Mouse (Mus musculus): ENCODE measurements around the gene Apobec3. TPM values are rescaled to one million over a fixed set of nuclear protein-coding genes. Genes with fewer than 3 reads are reported as not detected.
"Not testable (repeated sequence)": the region's sequence is repeated elsewhere in the genome, so short reads cannot be mapped to it uniquely, and the experiment has no call there.

Apobec3 gene
- total RNA-seq, 2 experiments from 2014 or later, result 4.3 to 5.0 TPM

DNA sequence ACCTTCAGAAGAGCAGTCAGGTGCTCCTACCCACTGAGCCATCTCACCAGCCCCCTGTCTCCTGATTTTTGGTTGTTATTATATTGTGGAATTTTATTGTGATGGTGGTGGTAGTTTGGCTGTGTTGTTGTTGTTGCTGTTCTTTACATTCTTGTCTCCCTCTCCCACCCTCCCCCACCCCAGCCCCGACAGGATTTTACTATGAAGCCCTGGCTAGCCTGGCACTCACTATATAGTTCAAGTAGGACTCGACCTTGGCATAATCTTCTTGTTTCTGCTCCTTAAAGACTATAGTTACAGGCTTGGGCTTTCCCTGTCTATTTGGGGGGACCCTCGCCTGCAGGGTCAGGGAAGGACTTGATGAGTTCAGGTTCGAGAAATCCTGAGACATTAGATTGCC, 2.9 kb downstream of the Apobec3 start:
- no peak for DNase-seq (ENCODE audit: low spot score in 2 of 2)

DNA sequence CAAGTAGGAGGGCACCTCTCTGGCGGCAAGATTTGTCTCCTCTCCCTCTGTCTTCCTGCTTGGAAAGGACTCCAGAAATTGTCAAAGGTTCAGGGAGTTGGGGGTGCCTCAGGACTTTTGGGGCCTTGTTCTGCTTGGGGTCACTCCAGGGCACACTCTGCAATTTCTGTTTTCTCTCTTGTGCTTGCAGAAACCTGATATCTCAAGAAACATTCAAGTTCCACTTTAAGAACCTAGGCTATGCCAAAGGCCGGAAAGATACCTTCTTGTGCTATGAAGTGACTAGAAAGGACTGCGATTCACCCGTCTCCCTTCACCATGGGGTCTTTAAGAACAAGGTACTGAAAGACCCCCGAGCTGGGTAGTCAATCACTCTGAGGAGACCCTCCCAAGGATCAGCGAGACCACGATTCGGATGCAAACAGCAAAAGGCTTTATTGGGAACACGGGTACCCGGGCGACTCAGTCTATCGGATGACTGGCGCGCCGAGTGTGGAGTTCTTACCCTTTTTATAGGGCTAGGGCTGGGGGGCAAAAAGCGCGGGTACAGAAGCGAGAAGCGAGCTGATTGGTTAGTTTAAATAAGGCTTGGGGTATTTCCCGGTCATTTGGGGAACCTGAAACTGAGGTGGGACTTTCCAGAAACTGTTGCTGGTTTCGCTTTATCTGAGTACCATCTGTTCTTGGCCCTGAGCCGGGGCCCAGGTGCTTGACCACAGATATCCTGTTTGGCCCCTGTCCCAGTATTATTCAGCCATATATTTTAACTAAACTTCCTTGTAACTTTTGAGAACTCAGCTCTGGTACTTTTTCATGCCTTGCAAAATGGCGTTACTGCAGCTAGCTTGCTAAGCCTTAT, 4.0 kb downstream of the Apobec3 start:
- not testable (repeated sequence) for DNase-seq (ENCODE audit: low spot score in 2 of 2)

DNA sequence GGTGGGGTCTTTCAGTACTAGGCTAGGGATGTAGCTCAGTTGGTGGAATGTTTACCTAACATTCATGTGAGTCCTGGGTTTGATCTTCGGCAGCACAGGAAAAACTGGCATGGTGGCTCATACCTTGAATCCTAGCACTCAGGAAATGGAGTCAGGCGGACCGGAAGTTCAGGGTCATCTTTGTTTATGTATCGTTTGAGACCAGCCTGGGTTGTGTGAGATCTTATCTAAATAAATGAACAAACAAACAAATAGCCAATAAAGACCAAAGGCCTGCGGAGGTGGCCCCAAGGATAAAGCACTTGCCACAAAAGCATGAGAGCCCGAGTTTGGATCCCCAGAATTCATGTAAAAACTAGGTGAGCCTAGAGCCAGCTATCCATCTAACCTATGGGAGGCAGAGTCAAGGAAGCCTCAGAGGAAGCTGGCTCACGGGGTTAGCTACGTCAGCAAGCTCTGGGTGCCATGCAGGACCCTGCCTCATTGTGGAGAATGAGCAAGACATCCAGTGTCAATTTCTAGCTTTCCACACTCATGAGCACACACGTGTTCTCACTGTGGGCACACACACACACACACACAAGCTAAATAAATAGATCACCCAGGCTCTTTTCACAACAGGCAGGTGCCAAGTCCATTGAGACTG, 4.7 kb downstream of the Apobec3 start:
- DNase-seq (ENCODE audit: low spot score in 2 of 2), result no peak

DNA sequence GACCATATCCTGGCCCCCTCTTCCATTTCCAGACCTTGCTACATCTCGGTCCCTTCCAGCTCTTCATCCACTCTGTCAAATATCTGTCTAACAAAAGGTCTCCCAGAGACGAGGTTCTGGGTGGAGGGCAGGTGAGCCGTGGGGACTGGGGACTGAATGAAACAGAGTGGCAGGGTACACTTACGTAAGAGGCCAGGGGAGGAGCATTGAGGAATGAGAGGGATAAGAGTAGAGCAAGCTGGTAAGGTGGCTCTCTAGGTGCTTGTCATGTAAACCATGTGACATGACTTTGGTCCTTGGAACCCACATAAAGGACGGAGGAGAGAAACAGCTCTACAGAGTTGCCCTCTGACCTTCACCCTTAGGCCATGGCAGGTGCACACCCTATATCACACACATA, 7.5 kb downstream of the Apobec3 start:
- no peak for DNase-seq (ENCODE audit: low spot score in 2 of 2)

DNA sequence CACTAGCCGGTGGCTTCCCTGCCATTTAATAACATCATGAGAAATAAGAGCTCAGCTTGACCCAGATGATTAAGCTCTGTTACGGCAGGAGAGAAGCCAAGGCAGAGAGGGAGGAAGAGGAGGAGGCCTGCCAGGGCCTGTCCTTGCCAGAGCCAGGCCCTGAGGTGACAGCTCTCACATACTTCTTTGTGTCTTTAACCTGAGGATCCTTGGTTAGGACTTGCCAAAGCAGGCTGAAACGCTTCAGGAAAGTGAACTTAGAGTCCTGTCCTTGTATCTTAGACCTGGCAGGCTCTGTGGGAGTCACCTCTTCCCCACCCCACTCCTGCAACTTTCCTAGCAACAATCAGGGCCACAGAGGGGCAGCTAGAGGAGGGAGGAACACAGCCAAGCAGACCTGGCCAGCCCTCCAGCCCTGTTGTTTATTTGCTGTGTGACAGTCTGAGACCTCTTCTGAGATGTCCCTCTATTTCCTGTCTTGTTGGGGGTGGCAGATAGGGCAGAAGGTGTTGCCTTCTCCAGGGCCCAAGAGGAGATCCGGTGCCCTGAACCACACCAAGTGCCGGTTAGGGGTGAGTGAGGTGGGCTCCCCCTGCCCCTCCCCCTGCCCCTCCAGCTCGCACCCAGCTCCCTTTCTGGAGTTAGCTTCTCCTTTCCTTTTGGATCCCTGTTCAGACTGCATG, 8.5 kb downstream of the Apobec3 start:
- no peak for DNase-seq (ENCODE audit: low spot score in 2 of 2)

DNA sequence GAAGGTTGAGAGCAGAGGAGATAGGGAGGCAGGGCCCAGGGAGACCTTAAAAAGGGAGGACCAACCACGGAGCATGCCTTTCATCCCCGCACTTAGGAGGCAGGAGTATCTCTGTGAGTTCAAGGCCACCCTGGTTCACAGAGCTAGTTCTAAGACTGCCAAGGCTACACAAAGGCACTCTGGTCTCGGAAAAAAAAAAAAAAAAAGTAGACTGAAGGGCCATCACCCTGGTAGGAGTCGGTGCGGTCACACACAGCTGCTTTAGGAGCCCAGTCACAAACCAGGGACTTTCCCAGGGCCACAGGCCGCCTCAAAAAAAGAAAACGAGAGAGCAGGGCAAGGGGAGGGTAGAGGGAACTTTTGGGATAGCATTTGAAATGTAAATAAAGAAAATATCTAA, 9.3 kb downstream of the Apobec3 start:
- no peak for DNase-seq (ENCODE audit: low spot score in 2 of 2)

DNA sequence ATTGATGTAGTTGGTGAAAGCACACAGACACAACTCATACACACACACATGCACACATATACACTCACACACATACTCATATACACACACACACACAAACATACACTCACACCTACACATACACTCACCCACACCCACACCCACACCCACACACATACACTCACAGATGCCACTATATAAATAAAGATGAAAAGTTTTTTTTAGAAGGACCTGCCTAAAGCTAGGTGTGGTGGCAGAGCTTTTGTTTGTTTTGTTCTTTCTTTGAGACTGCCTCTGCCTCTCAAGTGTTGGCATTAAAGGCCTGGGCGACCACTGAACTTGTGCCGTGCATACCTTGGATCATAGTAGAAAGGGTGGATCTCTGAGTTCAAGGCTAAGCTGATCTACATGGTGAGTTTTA, 9.9 kb downstream of the Apobec3 start:
- DNase-seq (ENCODE audit: low spot score in 2 of 2), result no peak

DNA sequence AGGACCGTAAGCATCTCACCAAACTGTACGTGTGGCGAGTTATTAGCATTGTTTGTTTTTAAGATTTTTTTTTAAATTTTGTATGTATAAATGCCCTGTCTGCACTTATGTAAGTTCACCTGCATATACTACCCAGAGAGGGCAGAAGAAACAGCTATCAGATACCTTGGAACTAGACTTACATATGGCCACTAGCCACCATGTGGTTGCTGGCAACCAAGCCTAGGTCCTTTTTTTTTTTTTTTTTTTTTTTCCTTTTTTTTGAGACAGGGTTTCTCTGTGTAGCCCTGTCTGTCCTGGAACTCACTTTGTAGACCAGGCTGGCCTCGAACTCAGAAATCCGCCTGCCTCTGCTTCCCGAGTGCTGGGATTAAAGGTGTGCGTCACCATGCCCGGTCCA, 11.6 kb downstream of the Apobec3 start:
- DNase-seq (ENCODE audit: low spot score in 2 of 2), result not testable (repeated sequence)

DNA sequence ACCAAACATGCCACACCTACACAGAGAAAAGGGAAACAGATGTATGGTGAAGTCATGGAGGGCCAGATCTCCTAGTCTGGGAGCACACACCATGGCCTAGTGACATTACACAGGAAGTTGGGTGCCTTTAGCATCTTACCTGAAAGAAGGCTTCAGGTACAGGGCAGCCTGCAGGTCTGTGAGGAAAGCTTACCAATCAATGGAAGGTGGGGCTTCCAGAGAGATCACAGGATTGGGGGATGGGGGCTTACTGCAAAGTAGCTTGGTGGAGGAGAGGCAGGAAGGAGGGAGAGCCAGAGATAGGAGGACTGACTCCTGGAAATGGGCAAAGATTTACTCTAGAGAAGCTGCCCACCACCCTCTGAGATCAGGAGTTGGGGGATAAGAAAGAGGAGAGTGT, 12.5 kb downstream of the Apobec3 start:
- no peak for DNase-seq (ENCODE audit: low spot score in 2 of 2)

DNA sequence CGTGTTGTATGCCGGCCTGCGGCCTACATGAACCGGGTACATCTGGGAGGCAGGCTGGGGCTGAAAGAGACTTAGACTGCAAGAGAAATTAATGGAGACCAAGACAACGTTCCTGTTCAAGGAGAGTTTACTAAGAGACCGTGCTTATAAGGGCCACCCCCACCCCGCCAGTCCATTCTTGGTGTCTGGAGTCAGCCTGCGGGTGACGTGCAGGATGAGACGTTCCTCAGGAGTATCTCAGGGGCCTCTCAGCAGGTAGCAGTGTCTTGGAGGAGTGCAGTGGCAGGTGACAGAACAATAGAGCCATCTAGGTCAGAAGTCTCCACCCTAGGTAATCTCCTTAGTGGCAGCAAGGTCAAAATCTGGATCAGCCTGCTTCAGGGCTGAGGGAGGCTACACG, 13.2 kb downstream of the Apobec3 start:
- DNase-seq (ENCODE audit: low spot score in 2 of 2), result not testable (repeated sequence)

DNA sequence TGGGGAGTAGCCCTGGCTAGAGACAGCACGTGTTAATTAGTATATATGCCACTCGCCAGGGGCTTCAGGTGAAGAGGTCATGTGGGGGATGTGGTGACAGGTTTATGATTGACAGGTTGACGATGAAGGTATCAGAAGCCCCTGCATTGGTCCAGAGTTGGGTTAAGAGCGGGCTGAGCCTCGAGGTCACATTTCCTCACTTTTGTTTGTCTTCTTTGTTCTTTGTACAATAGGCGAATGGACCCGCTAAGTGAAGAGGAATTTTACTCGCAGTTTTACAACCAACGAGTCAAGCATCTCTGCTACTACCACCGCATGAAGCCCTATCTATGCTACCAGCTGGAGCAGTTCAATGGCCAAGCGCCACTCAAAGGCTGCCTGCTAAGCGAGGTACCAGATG, 13.8 kb downstream of the Apobec3 start:
- no peak for DNase-seq (ENCODE audit: low spot score in 2 of 2)

DNA sequence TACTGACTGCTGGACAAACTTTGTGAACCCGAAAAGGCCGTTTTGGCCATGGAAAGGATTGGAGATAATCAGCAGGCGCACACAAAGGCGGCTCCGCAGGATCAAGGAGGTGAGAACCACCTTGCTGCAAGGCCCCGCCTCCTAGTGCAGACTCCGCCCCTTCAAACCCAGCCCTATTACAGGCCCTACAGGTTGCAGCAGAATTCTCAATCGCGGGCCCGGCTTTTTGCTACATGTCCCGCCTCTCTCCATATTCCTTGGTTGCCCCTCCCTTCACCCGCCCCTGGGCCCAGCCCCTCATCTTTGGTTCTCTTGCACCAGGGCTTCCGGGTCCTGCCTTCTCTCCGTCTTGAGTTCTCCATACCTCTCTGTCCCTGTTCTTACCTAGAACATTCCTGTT, 15.4 kb downstream of the Apobec3 start:
- no peak for DNase-seq (ENCODE audit: low spot score in 2 of 2)

DNA sequence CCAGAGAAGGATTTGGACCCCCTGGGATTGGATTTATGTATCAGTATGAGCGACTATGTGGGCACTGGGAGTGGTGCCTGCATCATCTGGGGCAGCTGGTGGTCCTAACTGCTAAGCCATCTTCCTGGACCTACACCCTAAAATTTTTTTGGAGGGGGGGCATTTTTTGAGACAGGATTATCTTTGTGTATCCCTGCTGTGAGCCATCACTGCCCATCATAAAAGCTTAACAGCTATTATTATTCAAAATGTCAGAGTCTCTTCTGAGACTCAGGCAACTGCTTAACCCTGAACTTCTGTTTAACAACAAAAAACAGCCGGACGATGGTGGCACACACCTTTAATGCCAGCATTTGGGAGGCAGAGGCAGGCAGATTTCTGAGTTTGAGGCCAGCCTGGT, 17.5 kb downstream of the Apobec3 start:
- DNase-seq (ENCODE audit: low spot score in 2 of 2), result not testable (repeated sequence)

DNA sequence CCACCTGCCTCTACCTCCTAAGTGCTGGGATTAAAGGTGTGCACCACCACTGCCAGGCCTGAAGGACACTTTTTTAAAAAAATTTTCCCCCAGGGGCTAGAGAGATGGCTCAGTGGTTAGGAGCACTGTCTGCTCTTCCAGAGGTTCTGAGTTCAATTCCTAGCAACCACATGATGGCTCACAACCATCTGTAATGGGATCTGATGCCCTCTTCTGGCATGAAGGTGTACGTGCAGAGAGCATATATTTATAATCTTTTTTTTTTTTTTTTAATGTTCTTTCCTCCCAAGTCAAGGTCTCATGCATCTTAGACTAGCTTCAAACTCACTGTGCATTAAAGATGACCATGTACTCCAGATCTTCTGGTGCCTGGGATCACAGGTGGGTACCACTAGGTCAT, 19.4 kb downstream of the Apobec3 start:
- not testable (repeated sequence) for DNase-seq (ENCODE audit: low spot score in 2 of 2)

DNA sequence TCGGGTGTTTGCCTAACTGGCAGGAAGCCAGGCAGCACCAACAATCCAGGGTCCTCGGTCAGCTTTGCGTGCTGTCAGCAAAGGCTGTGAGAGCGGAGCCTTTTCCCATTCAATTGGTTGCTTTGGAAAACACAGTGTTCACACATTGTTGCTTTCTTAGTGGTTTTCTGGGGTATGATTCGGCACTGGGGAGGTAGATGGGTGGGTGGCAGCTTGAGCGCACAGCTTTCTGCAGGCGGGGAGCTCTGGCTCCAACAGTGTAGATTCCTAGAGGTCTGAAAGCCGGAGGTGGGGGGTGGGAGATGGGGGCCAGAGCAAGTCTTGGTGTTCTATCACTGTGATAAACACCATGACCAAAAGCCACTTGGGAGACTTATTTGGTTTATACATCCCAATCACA, 19.9 kb downstream of the Apobec3 start:
- DNase-seq (ENCODE audit: low spot score in 2 of 2), result no peak

DNA sequence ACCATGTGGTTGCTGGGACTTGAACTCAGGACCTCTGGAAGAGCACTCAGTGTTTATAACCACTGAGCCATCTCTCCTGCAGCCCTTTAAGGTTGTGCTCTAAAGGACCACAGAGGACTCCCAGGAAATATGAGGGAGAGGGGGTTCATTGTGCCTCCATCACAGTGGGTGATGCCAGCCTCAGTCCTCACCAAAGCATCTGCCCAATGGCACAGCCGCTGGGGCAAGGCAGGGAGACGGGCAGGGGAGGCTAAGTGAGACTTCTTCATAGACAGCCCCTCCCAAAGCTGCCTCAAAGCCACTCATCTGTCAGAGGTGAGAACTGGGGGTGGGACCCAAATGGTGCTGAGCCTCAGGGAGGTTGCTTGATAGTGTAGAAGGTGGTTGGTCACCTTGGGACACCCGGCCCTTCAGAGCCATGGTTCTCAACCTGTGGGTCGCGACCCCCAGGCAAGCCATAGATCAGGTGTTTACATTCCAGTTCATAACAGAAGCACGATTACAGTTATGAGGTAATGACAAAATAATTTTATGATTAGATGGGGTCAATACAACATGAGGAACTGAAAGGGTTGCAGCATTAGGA, 22.4 kb downstream of the Apobec3 start:
- DNase-seq (ENCODE audit: low spot score in 2 of 2), result no peak

DNA sequence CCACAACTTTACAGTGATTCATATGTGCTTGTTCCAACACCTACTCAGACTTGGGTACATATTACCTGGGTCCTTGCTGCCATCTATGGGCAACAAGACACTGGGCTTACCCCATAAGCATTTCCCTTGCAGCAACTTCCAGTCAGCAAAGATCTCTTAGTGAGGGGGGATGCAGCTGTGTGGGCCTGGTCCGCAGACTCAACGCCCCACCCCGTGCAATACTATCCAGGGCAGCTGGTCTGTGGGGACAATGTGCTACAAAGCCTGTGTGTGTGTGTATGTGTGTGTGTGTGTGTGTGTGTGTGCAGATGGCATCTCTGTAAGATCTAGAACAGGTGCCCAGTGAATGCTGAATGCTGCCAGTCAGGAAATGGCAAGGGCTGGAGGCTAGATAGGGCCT, 22.9 kb downstream of the Apobec3 start:
- DNase-seq (ENCODE audit: low spot score in 2 of 2), result peak in 1 of 2 experiments; percentile 39

DNA sequence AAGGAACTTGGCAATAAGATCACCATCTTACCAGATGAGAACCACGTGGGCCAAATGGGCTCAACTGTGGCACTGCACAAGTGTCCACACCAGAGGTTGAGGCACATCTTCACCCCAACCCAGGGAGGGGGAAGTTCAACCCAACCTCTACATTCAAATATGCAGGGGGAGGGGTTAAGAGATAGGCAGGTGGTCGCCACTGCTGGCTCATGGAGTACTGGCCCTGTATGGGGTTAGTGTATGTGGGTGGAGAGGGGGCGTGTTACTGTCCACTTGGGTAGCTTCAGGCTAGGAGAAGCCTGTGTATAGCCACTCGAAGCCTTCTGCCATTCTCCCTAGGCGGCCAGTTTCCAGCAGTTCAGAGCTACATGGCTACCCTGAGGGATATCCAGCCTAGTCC, 24.7 kb downstream of the Apobec3 start:
- no peak for DNase-seq (ENCODE audit: low spot score in 2 of 2)

DNA sequence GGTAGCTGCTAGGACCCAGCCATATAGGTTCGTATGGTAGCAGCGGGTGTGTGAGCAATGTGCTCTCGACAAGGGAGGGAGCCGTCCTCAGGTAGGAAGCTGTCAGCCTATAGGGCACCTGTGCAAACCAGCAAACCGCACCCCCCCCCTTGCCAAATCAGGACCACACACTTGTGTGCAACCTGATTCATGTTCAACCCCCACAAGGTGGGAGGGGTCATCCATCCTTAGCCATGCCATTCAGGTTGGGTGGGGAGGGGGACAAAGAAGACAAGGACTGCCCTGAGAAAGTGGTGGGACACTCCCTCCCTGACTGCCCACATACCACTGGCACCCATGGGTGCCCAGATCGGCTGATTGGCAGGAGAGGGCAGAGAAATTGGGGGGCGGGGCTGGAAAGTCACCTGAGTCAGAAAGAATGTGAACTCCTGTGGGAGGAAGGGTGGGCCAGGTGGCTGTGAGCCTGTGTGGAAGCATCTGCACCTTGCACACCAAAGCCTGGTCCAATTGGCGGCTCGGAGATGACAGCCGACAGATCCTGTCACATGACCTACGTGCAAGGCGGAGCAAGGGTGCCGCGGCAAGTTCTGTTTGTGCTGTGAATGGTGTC, 25.8 kb downstream of the Apobec3 start:
- no peak for DNase-seq (ENCODE audit: low spot score in 2 of 2)

DNA sequence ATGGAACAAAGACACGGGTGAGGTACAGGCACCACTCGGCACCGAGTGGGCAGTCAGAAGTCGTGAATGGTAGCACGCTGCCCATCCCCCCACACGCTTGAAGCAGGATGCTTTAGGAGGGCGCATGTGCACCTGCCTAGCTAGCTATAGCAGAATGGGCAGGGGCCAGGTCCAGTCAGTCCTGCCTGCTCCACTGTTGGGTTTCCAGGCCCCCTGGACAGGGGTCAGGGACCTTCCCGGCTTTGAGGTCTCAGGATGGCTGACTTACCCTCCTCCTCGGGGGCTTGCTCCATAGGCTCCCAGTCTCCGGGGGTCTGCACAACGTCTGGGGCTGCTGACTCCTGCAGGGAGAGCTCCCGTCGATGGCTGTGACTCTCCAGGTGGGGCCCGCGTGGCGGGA, 27.0 kb downstream of the Apobec3 start:
- DNase-seq (ENCODE audit: low spot score in 2 of 2), result no peak

DNA sequence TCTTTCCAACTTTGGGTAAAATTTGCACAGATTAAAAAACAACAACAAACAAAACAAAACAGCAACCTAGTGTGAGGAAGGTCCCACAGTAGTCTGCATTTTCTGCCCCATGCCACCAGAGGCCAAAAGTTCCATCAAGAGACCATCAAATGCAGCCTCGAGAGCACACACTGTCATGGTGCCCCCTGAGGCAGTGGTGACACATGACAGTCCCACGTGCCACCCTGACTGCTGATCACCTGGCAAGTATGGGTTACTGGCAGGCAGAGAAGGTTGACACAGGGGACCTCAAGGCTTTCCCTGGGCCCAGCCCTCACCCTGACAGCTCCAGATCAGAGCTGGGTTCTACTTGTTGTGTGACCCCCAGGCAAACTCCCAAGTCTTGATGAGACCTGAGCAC, 28.3 kb downstream of the Apobec3 start:
- DNase-seq (ENCODE audit: low spot score in 2 of 2), result no peak
